Mouse (Mus musculus): Measurements from ENCODE around the gene Uck2.

Uck2 gene

GRCm38 (mm10) chr1:167288665-167289538 lies 3.8 kb upstream of the Uck2 start:
- Histone ChIP-seq H3K27me3 (ENCODE audit: insufficient read depth, low read length) (peaks cover 20% of the 10 kb centered on the region), H3K4me1 (replicated peaks; ENCODE audit: low read depth, low read length) (peaks cover 75% of the 10 kb centered on the region), H3K36me3 (ENCODE audit: insufficient read depth, low read length) (no peaks in the 10 kb centered on the region), H3K4me3 (replicated peaks; ENCODE audit: low read length) (peak overlapping the region; percentile 49), H3K9me3 (ENCODE audit: low read length) (no peaks in the 10 kb centered on the region)
- TF ChIP-seq NANOG (IDR thresholded peaks at IDR 0.05; ENCODE audit: borderline replicate concordance, low read length): no peak
- TF ChIP-seq CTCF (conservative IDR thresholded peaks at IDR 0.05; ENCODE audit: low read length): no peak
- no peak for TF ChIP-seq POU5F1 (IDR thresholded peaks at IDR 0.05; ENCODE audit: borderline replicate concordance, low read length)

GRCm38 (mm10) chr1:167287156-167287555 lies 2.0 kb upstream of the Uck2 start:
- Histone ChIP-seq H3K4me3 (replicated peaks; ENCODE audit: low read length) (no peak overlapping the region), H3K9me3 (ENCODE audit: low read length) (no peaks in the 10 kb centered on the region), H3K4me1 (replicated peaks; ENCODE audit: low read depth, low read length) (peaks cover 75% of the 10 kb centered on the region), H3K27me3 (ENCODE audit: insufficient read depth, low read length) (peaks cover 20% of the 10 kb centered on the region), H3K36me3 (ENCODE audit: insufficient read depth, low read length) (0 out of 2 replicates have a peak, but pooled peaks cover 4% of the 10 kb centered on the region)
- TF ChIP-seq CTCF (conservative IDR thresholded peaks at IDR 0.05; ENCODE audit: low read length) (no peak), POU5F1 (IDR thresholded peaks at IDR 0.05; ENCODE audit: borderline replicate concordance, low read length) (no peak), NANOG (IDR thresholded peaks at IDR 0.05; ENCODE audit: borderline replicate concordance, low read length) (no peak)

GRCm38 (mm10) chr1:167285356-167285755 lies 236 bp upstream of the Uck2 start:
- TF ChIP-seq POU5F1 (IDR thresholded peaks at IDR 0.05; ENCODE audit: borderline replicate concordance, low read length): no peak
- no peak for TF ChIP-seq NANOG (IDR thresholded peaks at IDR 0.05; ENCODE audit: borderline replicate concordance, low read length)
- no peak for TF ChIP-seq CTCF (conservative IDR thresholded peaks at IDR 0.05; ENCODE audit: low read length)
- peaks cover 20% of the 10 kb centered on the region for H3K27me3 ChIP-seq (ENCODE audit: insufficient read depth, low read length)

GRCm38 (mm10) chr1:167284837-167285319 lies 242 bp downstream of the Uck2 start:
- H3K4me3 ChIP-seq (replicated peaks; ENCODE audit: low read length): peak overlapping the region; percentile 97
- H3K27me3 ChIP-seq (ENCODE audit: insufficient read depth, low read length): peaks cover 20% of the 10 kb centered on the region
- no peaks in the 10 kb centered on the region for H3K9me3 ChIP-seq (ENCODE audit: low read length)
- H3K36me3 ChIP-seq (ENCODE audit: insufficient read depth, low read length): peaks cover 17% of the 10 kb centered on the region
- no peak for TF ChIP-seq NANOG (IDR thresholded peaks at IDR 0.05; ENCODE audit: borderline replicate concordance, low read length)
- TF ChIP-seq POU5F1 (IDR thresholded peaks at IDR 0.05; ENCODE audit: borderline replicate concordance, low read length): no peak
- TF ChIP-seq CTCF (conservative IDR thresholded peaks at IDR 0.05; ENCODE audit: low read length): no peak
- H3K4me1 ChIP-seq (replicated peaks; ENCODE audit: low read depth, low read length): peaks cover 76% of the 10 kb centered on the region

More at GRCm38 (mm10) chr1:167285356-167285755, 236 bp upstream of the Uck2 start:
- peaks cover 76% of the 10 kb centered on the region for H3K4me1 ChIP-seq (replicated peaks; ENCODE audit: low read depth, low read length)
- peaks cover 12% of the 10 kb centered on the region for H3K36me3 ChIP-seq (ENCODE audit: insufficient read depth, low read length)
- H3K9me3 ChIP-seq (ENCODE audit: low read length): no peaks in the 10 kb centered on the region
- peak overlapping the region; percentile 97 for H3K4me3 ChIP-seq (replicated peaks; ENCODE audit: low read length)

- H3K4me1 ChIP-seq (replicated peaks; ENCODE audit: low read depth, low read length): peaks cover 75% of the 10 kb centered on the region
- TF ChIP-seq CTCF (conservative IDR thresholded peaks at IDR 0.05; ENCODE audit: low read length) (no peak), POU5F1 (IDR thresholded peaks at IDR 0.05; ENCODE audit: borderline replicate concordance, low read length) (no peak), NANOG (IDR thresholded peaks at IDR 0.05; ENCODE audit: borderline replicate concordance, low read length) (no peak)
Measured at GRCm38 (mm10) chr1:167284258-167284836, 773 bp downstream of the Uck2 start.

GRCm38 (mm10) chr1:167283441-167284257 lies 1.5 kb downstream of the Uck2 start:
- Histone ChIP-seq H3K36me3 (ENCODE audit: insufficient read depth, low read length) (peaks cover 27% of the 10 kb centered on the region), H3K9me3 (ENCODE audit: low read length) (no peaks in the 10 kb centered on the region), H3K4me1 (replicated peaks; ENCODE audit: low read depth, low read length) (peaks cover 75% of the 10 kb centered on the region), H3K4me3 (replicated peaks; ENCODE audit: low read length) (peak overlapping the region; percentile 97), H3K27me3 (ENCODE audit: insufficient read depth, low read length) (peaks cover 20% of the 10 kb centered on the region)
- TF ChIP-seq NANOG (IDR thresholded peaks at IDR 0.05; ENCODE audit: borderline replicate concordance, low read length): no peak
- no peak for TF ChIP-seq CTCF (conservative IDR thresholded peaks at IDR 0.05; ENCODE audit: low read length)
- no peak for TF ChIP-seq POU5F1 (IDR thresholded peaks at IDR 0.05; ENCODE audit: borderline replicate concordance, low read length)

More at GRCm38 (mm10) chr1:167284258-167284836, 773 bp downstream of the Uck2 start:
- Histone ChIP-seq H3K27me3 (ENCODE audit: insufficient read depth, low read length) (peaks cover 20% of the 10 kb centered on the region), H3K36me3 (ENCODE audit: insufficient read depth, low read length) (peaks cover 20% of the 10 kb centered on the region), H3K9me3 (ENCODE audit: low read length) (no peaks in the 10 kb centered on the region), H3K4me3 (replicated peaks; ENCODE audit: low read length) (peak overlapping the region; percentile 97)

- Histone ChIP-seq H3K27me3 (ENCODE audit: insufficient read depth, low read length) (peaks cover 20% of the 10 kb centered on the region), H3K4me1 (replicated peaks; ENCODE audit: low read depth, low read length) (peaks cover 75% of the 10 kb centered on the region), H3K9me3 (ENCODE audit: low read length) (no peaks in the 10 kb centered on the region), H3K36me3 (ENCODE audit: insufficient read depth, low read length) (peaks cover 36% of the 10 kb centered on the region), H3K4me3 (replicated peaks; ENCODE audit: low read length) (peak overlapping the region; percentile 97)
- TF ChIP-seq CTCF (conservative IDR thresholded peaks at IDR 0.05; ENCODE audit: low read length): no peak
- no peak for TF ChIP-seq NANOG (IDR thresholded peaks at IDR 0.05; ENCODE audit: borderline replicate concordance, low read length)
- no peak for TF ChIP-seq POU5F1 (IDR thresholded peaks at IDR 0.05; ENCODE audit: borderline replicate concordance, low read length)
Measured at GRCm38 (mm10) chr1:167282768-167283167, 2.4 kb downstream of the Uck2 start.

Measured in E14TG2a.4 (cell line).